ENCODE assay signal across 9 mouse cellular contexts in the genomic region with DNA sequence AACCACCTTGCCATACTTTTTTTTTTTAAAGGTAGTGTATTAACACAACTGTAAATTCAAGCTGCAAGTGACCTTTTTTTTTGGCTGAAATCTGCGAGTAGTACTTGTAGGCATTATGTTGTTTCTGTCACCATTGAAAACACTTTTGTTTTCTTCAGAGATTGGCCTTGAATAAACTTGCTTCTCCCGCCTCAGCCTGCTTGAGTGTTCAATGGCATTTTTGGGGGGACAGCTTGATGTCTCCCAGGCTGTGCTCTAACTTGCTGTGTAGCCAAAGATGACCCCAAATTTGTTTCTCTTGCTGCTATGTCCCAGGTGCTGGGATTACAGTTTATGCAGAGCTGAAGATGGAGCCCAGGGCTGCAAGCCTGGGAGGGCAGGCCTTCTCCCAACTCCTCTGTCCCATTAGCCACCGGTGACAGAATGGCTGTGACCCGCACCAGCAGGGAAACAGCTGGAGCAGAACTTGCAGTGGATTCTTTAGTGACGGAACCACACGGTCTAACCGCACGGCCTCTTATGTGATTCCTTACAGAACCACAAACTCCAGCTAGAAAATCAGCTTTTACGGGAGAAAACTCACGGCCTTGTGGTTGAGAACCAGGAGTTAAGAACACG. TPM values are rescaled to one million over a fixed set of nuclear protein-coding genes. Genes with fewer than 3 reads are reported as not detected.
DNase-seq lines count a peak whose midpoint lies in the region; ATAC-seq and TF ChIP-seq lines count a peak whose summit lies in the region.
"Had no signal": no experiment of that assay in that cellular context is flagged by ENCODE, and none has a peak within 500 bp of the region (broad histone marks: within the 10 kb centered on the region; RNA-seq: fewer than 3 reads in every experiment).

No protein-coding gene starts in this region.

- no peaks in the 10 kb centered on the region for H3K9me3 ChIP-seq in embryonic facial prominence, embryonic 10.5 days
- no peaks in the 10 kb centered on the region for H3K9me3 ChIP-seq in intestine, embryonic 15.5 days
- no peaks in the 10 kb centered on the region for H3K9me3 ChIP-seq in midbrain, embryonic 14.5 days (ENCODE audit: control insufficient read depth, low read length)

- H3K4me3 ChIP-seq in kidney, adult 2 months (ENCODE audit: insufficient read depth, low read depth, low read length): no peak overlapping the region
- peak overlapping the region; percentile 94; the same call in 1 of the 2 replicates for H3K4me3 ChIP-seq in embryonic facial prominence, embryonic 10.5 days
- H3K4me3 ChIP-seq in intestine, embryonic 15.5 days (replicated peaks): peak overlapping the region; percentile 73
- 0 out of 2 replicates have a peak overlapping the region, but pooled peaks have one; percentile 95 for H3K4me3 ChIP-seq in midbrain, embryonic 14.5 days (replicated peaks; ENCODE audit: low read depth, low read length)

- H3K4me1 ChIP-seq in kidney, adult 2 months (ENCODE audit: control insufficient read depth, insufficient read depth, low read length): peaks cover 17% of the 10 kb centered on the region
- H3K4me1 ChIP-seq in embryonic facial prominence, embryonic 10.5 days: peaks cover 32% of the 10 kb centered on the region
- H3K4me1 ChIP-seq in intestine, embryonic 15.5 days (replicated peaks): peaks cover 20% of the 10 kb centered on the region
- peaks cover 14% of the 10 kb centered on the region for H3K4me1 ChIP-seq in midbrain, embryonic 14.5 days (ENCODE audit: control insufficient read depth, insufficient read depth, low read length)

- peak overlapping the region; percentile 29; the same call in 1 of the 2 replicates for H3K27ac ChIP-seq in kidney, adult 2 months (ENCODE audit: insufficient read depth, low read depth, low read length)
- no peak overlapping the region for H3K27ac ChIP-seq in embryonic facial prominence, embryonic 10.5 days (replicated peaks)
- H3K27ac ChIP-seq in intestine, embryonic 15.5 days: no peak overlapping the region
- H3K27ac ChIP-seq in midbrain, embryonic 14.5 days (replicated peaks; ENCODE audit: low read depth, low read length): no peak overlapping the region

- peak overlapping the region; percentile 57 for H3K4me2 ChIP-seq in intestine, embryonic 15.5 days (replicated peaks)
- H3K4me2 ChIP-seq in midbrain, embryonic 14.5 days (ENCODE audit: low read length): peak overlapping the region; percentile 77

- no peak for DNase-seq in kidney, adult 2 months
- DNase-seq in kidney, adult 8-10 months: no peak
- no peak for DNase-seq in embryonic facial prominence, embryonic 10.5 days (ENCODE audit: low spot score)
- no peak for DNase-seq in midbrain, embryonic 14.5 days
- no peak for DNase-seq in cerebellum, adult 9-10 months
- no peak for DNase-seq in layer of hippocampus, adult 11-12 months (ENCODE audit: low spot score)
- DNase-seq in cerebellum, adult 11 months: no peak
- DNase-seq: cerebellum, postnatal 10 days had no signal

- peaks cover 25% of the 10 kb centered on the region for H3K36me3 ChIP-seq in kidney, adult 2 months (ENCODE audit: control insufficient read depth, insufficient read depth, low read length)
- peaks cover 57% of the 10 kb centered on the region for H3K36me3 ChIP-seq in embryonic facial prominence, embryonic 10.5 days (replicated peaks)
- peaks cover 34% of the 10 kb centered on the region for H3K36me3 ChIP-seq in intestine, embryonic 15.5 days
- peaks cover 47% of the 10 kb centered on the region for H3K36me3 ChIP-seq in midbrain, embryonic 14.5 days (ENCODE audit: control insufficient read depth, insufficient read depth, low read length)

- TF ChIP-seq POLR2A in kidney, adult 2 months (IDR thresholded peaks at IDR 0.05; ENCODE audit: low read depth, low read length): no peak

- no peaks in the 10 kb centered on the region for H3K27me3 ChIP-seq in kidney, adult 2 months (replicated peaks; ENCODE audit: control insufficient read depth, insufficient read depth, low read length)
- H3K27me3 ChIP-seq in embryonic facial prominence, embryonic 10.5 days (replicated peaks; ENCODE audit: low read depth, poor library complexity, severe bottlenecking): no peaks in the 10 kb centered on the region
- H3K27me3 ChIP-seq in intestine, embryonic 15.5 days (replicated peaks): no peaks in the 10 kb centered on the region
- no peaks in the 10 kb centered on the region for H3K27me3 ChIP-seq in midbrain, embryonic 14.5 days (ENCODE audit: control insufficient read depth, insufficient read depth, low read length)

- peak overlapping the region; percentile 90; the same call in 1 of the 2 replicates for H3K9ac ChIP-seq in intestine, embryonic 15.5 days
- H3K9ac ChIP-seq in midbrain, embryonic 14.5 days (replicated peaks; ENCODE audit: low read length): no peak overlapping the region

- ATAC-seq in intestine, embryonic 15.5 days: no peak
- no peak for ATAC-seq in midbrain, embryonic 14.5 days (ENCODE audit: low FRiP score, low TSS enrichment)

- no peak for TF ChIP-seq CTCF in kidney, adult 2 months (conservative IDR thresholded peaks at IDR 0.05; ENCODE audit: insufficient read depth, insufficient read length, low read depth, low read length)

- WGBS in kidney, adult 2 months: 62% methylated on average over 11 of the region's 11 CpGs
- WGBS in embryonic facial prominence, embryonic 10.5 days: 91% methylated on average over 11 of the region's 11 CpGs
- 79% methylated on average over 11 of the region's 11 CpGs for WGBS in intestine, embryonic 15.5 days
- WGBS in midbrain, embryonic 14.5 days: 94% methylated on average over 11 of the region's 11 CpGs

RNA-seq across cellular contexts. Expression of a gene that starts 2.4 kb away (rescaled TPM):
- polyA plus RNA-seq in kidney, adult 2 months (2012; rRNA removed): 99.8 and 102 TPM in 2 replicates
- 119 and 129 TPM in 2 replicates for polyA plus RNA-seq in embryonic facial prominence, embryonic 10.5 days (2016; fragmentation: Nextera tagmentation; extraction: Ambion mirVana)
- 237 and 255 TPM in 2 replicates for polyA plus RNA-seq in intestine, embryonic 15.5 days (2015; fragmentation: Nextera tagmentation; extraction: Ambion mirVana)
- 130 and 138 TPM in 2 replicates for polyA plus RNA-seq in midbrain, embryonic 14.5 days (2014; fragmentation: Nextera tagmentation; extraction: Ambion mirVana)

RNA-seq across cellular contexts. Expression of a gene that starts 19.1 kb away (rescaled TPM):
- 7.8 and 9.4 TPM in 2 replicates for polyA plus RNA-seq in kidney, adult 2 months (2012; rRNA removed)
- polyA plus RNA-seq in embryonic facial prominence, embryonic 10.5 days (2016; fragmentation: Nextera tagmentation; extraction: Ambion mirVana): 28.7 and 33.2 TPM in 2 replicates
- polyA plus RNA-seq in intestine, embryonic 15.5 days (2015; fragmentation: Nextera tagmentation; extraction: Ambion mirVana): 15.4 and 17.7 TPM in 2 replicates
- 9.2 and 14.8 TPM in 2 replicates for polyA plus RNA-seq in midbrain, embryonic 14.5 days (2014; fragmentation: Nextera tagmentation; extraction: Ambion mirVana)

RNA-seq across cellular contexts. Expression of a gene that starts 46.6 kb away (rescaled TPM):
- 0.03 and 0.10 TPM in 2 replicates for polyA plus RNA-seq in kidney, adult 2 months (2012; rRNA removed)
- not detected in 2 replicates for polyA plus RNA-seq in embryonic facial prominence, embryonic 10.5 days (2016; fragmentation: Nextera tagmentation; extraction: Ambion mirVana)
- 0.08 and 0.16 TPM in 2 replicates for polyA plus RNA-seq in intestine, embryonic 15.5 days (2015; fragmentation: Nextera tagmentation; extraction: Ambion mirVana)
- polyA plus RNA-seq in midbrain, embryonic 14.5 days (2014; fragmentation: Nextera tagmentation; extraction: Ambion mirVana): not detected in 2 replicates
